In genomic region chr3:65478215-65478614, GRCm38 (mm10) we compare ENCODE assay signal across 3 mouse cellular contexts.
"Had no signal": no experiment of that assay in that cellular context is flagged by ENCODE, and none has a peak within 500 bp of the region (broad histone marks: within the 10 kb centered on the region; RNA-seq: fewer than 3 reads in every experiment).

No protein-coding gene starts in this region.

- H3K4me2 ChIP-seq: neural tube, embryonic 13.5 days; neural tube, embryonic 15.5 days; stomach, embryonic 15.5 days had no signal

- H3K36me3 ChIP-seq: neural tube, embryonic 13.5 days; neural tube, embryonic 15.5 days; stomach, embryonic 15.5 days had no signal

- H3K27me3 ChIP-seq: neural tube, embryonic 13.5 days; neural tube, embryonic 15.5 days; stomach, embryonic 15.5 days had no signal

- H3K4me3 ChIP-seq: neural tube, embryonic 13.5 days; neural tube, embryonic 15.5 days; stomach, embryonic 15.5 days had no signal
